Mouse (Mus musculus) layer of hippocampus, postnatal 36 days (tissue): ENCODE measurements around the gene 2310057M21Rik. TPM values are rescaled to one million over a fixed set of nuclear protein-coding genes. Genes with fewer than 3 reads are reported as not detected.
"Not testable (repeated sequence)": the region's sequence is repeated elsewhere in the genome, so short reads cannot be mapped to it uniquely, and the experiment has no call there.

ENCODE experiments used
- DNase-seq, 2 experiments: peaks; one replicate each; pipeline ENCODE4 v3.0.0; 2022
- total RNA-seq, 2 experiments: library from RNA; stranded (reverse); gene quantifications; 2 replicates each; pipeline ENCODE4 v1.2.3; 2021

The 2310057M21Rik gene
- 10 to 100 TPM; 24.0 to 29.3 TPM for total RNA-seq

DNA sequence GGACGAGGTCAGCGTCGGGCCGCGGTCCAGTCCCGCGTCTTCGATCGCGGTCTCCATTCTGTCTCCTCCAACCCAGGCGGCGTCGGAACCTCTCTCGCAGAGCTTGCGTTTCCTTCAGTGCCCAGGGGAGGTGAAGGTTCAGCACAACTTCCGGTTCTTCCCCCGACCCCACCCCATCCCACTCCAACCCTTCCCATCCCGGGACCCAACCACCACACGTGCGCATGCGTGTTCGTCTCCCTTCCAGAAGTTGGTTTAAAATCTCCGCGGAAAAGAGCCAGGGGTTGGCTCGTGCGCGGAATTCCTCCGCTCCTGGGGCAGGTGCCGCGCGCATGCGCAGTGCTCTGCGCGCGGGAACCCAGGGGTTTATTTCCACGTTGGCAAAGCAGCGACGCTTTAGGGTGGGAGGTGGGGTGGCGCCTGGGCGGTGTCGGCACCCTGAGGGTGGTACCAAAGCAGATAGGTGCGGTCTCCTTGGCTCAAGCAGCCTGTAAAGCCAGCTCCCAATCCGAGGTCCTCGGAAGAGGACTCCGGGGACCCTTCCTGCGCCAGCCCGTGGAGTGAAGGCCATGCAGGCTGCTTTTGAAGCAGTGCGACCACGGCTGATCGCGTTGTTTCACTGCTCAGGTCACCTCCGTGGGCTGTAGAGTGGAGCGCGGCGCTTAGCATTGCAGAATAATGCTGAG, at the start of gene 2310057M21Rik:
2310057M21Rik (minus strand) TSS at position 145 of the 686 bp plus-strand sequence.
- DNase-seq = peak; percentile 91 to 92

DNA sequence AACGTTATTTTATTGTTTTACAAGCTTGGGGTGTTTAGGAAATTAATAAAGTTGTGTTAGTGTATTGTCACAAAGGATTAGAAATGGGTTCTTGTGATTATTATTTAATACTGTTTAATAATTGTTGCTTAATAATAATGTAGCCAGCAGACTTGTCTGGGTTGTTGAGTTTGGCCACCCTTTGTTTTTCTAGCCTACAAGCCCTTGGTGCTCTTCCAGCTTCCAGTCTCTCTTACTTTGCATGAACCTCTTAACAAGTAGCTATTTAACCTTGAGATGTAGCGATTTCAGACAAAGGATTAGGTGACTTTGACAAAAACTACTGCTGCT, 49.3 kb upstream of the 2310057M21Rik start:
- no peak for DNase-seq

DNA sequence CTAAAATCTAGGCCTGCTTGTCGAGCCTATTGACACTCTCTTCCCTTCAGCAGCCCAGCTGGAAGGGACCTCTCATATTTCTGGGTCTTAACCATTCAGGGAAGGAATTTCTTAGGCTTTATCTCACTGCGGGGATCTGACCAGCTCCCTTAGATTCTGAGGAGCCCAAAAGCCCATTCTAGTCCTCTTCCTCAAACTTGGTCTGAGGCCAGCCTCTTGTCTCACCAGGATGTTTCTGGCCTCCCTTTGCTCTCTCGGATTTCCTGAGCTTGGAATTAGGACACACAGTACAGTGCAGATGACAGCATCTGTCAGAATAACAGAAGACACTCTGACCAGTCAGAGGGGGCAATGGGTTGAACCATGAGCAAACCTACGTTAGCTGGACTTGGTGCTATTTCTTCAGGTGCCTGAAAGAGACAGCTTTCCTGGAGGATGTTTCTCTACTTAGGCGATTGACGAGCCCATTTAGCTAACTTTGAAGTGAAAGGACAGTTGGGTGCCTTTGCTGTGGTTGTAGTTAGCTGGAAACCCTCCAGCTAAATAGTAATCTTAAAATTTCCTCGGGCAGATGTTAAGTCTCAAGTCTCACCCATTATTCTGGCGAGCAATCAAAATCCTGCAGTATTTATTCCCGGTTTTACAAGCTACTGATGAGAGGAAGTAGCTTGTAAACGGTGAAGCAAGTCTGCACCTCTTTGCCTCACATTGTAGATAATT, 48.8 kb upstream of the 2310057M21Rik start:
- no peak for DNase-seq

- peak; percentile 99 to 100 for DNase-seq
Observed at GRCm38 (mm10) chr7:131410416-131411058, 48.0 kb upstream of the 2310057M21Rik start, which contains the start of the genes Ikzf5 and Acadsb. Ikzf5 (minus strand) TSS chr7:131410521. Acadsb (plus strand) TSS chr7:131410601.

DNA sequence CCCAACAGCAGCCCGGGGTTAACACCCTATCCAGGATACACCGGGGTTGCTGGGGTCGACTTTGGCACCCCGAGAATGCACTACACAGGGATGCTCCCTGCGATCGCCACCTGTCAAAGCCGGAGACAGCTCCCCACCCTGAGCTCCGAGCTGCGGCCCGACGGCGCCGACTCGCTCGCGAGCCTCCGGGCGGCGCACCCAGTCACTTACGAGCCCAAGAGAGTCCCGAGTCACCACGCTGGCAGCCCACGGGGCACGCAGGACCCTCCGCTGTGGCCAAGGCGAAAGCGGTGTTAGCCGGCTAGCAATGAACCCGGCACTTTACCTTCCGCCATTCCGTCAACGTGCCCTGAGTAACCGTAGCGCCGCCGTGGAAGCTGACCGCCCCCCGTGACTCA, 47.4 kb upstream of the 2310057M21Rik start:
- DNase-seq = no peak

DNA sequence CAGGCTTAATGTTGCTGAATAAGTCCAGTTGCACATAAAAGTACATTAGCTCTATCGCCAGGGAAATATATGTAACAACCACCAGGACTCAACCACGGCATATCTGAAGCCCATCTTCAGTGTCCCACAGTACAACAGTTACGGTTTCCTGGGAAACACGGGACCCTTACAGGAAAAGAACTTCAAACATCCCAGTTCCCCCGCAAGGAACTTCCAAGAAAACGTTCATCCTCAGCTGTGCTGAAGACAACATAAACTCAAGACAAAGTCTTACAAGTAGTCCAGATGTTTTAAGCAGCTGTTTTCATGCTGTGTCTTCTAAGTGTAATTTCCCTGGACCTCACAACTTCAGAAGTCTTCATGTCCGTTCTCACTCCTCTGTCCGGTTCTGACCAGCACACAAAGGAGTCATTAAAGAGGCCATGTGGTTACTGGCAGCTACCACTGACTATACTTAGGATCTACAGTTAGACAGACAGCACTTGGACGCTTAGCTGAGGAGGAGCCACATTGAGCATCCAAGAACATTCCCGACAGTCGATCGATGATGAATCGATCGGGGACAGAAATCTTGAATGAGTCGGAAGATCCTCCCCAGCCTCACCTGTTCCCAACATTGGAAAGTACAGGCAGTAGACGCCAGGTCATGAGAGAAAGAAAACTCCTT, 46.9 kb upstream of the 2310057M21Rik start:
- peak in 1 of 2 experiments; percentile 19 for DNase-seq

DNA sequence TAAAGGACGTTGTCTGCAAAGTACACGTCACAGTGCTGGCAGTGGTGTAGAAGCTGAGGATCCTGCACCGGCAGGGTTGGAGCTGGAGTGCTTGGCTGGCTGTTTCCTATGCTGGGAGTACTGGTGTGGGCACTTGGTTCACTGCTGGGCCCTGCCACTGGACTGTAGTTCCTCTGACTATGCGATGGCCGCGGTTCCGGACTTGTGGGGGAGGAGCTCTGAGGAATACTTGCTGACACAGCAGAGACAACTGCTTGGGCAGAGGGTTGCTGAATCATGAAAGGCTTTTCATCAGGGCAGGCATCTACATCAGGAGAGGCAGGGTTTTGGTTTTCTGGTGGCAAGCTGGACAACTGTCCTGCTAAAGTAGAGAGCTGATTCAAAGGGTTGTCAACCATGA, 29.2 kb upstream of the 2310057M21Rik start:
- not testable (repeated sequence) for DNase-seq

- no peak for DNase-seq
Observed at GRCm38 (mm10) chr7:131371880-131372651, 9.5 kb upstream of the 2310057M21Rik start.

DNA sequence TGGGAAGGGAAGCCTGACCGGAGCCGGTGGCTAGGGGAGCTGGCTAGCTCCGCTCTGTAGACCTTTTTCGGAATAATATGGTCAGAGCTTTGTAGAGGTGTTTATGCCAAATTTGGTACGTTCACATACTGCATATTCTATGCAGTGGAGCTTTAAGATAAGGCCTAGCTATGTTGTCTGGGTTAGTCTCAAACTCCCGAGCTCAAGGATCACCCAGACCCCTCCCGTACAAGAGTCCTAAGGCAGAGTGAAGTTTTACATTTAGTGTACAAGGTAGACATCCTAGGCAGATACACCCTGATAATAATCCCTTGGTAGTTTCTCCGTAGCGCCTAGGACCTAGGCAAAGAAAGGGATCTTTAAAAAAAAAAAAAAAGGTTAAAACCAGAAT, 8.9 kb upstream of the 2310057M21Rik start:
- DNase-seq = no peak

DNA sequence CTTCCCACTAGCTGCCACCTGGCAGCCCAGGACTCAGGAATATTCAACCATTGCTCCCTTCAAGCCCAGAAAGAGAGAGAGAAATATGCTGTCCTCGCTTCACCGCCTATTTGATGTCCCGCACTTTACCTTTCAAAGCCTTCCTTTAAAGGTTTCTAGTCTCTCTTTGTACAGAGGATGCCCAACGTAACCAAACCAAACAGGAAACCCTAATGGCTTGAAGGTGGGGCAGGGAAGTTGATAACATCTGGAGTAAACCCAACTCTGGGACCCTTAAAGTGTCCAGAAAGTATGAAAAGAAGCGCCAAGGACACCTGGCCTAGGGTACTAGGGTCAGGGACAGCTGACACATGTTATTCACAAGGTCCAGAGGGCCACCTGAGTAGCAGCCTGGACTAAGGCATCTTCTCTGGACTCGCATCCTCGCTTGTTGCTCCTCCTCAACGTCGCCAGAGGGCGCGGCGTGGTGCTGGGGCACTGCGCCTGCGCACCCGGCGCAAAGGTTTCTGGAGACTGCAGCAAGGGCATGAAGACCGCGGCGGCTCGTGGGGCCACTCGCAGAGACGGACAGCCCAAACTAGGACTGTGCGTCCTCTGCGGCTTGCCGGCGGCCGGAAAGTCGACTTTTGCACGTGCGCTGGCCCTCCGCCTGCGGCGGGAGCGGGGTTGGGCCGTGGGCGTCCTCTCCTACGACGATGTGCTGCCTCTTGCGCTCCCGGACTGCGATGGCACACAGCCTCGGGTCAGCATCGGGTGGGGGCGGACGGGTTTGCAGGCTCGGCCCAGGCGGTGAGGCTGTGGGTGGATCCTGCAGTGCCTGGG, 8.3 kb upstream of the 2310057M21Rik start, which contains the start of gene Pstk:
Pstk (plus strand) TSS at position 494 of the 822 bp plus-strand sequence.
- DNase-seq = peak; percentile 88 to 90

- DNase-seq = no peak
Observed at GRCm38 (mm10) chr7:131364131-131364530, 1.6 kb upstream of the 2310057M21Rik start.

DNA sequence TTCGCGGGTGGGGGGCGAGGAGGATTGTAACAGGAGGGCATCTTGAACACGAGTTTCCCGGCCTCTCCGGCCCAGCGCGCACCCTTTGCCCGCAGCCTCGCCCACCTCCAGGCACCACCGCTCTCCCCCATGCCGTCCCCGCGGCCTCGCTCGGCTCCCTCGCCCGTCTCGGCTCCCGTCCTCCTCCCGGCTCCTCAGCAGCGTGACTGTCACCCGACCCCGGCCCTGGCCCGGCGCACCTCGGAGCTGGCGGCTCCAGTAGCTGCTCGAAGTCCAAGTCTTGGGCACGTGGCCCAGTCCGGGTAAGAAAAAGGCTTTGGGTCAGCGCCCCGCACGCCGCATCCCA, 317 bp downstream of the 2310057M21Rik start:
- DNase-seq = no peak

DNA sequence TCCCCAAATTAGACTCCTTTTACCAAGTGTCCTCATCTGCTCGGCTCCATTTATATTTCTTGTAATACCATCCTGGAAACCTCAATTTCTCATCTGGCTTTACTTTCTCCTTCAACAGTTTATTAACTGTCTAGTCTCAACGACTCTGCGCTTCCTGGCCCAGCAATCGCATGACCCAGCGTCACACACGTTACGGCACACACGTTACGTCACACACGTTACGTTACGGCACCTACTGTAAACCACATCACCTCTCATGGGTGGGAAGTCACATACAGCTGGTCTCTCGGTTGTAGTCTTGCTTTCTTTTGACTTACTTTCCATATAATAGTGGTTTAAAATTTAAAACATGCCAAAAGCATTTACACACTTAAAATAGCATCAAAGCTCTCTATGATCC, 6.5 kb downstream of the 2310057M21Rik start:
- no peak for DNase-seq

DNA sequence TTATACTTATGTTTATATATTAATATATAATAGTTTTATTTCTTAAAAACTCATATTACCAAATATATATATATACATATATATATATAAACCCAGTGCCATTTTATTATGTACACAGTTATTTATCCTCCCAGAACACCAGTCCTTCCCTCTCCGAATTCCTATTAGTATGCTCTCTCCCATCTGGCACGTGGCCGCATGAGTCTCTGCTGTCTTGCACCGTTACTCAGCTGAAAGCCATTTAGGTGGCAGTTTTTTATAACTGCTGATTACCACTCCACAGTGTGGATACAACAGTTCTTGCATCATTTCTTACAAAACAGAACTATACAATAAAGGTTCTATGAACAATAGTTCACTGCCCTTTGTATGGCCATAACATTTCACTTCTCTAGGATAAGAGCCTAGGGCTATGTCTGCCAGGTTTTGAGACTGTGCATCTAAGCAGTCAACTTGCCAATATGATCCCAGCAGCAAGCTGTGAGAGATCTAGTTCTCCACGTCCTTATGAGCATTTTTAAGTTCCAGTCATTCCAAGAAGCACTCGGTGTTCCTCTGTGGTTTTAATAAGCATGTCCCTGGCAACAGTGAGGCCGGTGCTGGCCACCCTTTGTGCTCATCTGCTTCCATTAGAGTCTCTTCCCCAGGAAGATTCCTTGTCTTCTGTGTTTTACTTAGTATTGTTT, 16.6 kb downstream of the 2310057M21Rik start:
- DNase-seq = no peak

- DNase-seq = no peak
Observed at GRCm38 (mm10) chr7:131337502-131338068, 25.0 kb downstream of the 2310057M21Rik start.

DNA sequence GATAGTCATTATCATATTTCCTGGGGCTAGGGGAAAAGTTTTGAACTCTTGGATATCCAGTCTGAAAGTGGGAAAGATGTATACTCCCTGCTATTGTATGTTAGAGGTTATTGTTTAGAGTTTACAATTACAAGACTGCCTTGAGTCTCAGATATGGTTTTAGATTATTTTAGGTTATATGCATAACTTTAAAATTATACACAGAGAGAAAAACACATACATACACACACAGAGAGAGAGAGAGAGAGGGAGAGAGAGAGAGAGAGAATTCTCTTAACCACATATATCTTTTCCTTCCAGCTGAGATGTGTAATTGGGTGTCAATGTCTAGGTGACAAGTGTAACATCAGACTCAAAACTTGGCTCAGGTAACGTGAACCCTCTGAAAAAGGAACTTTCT, 29.0 kb downstream of the 2310057M21Rik start, which contains the start of gene Fam24a:
Fam24a (plus strand) TSS at position 301 of the 400 bp plus-strand sequence.
- no peak for DNase-seq

- DNase-seq = no peak
Observed at GRCm38 (mm10) chr7:131331688-131332087, 30.9 kb downstream of the 2310057M21Rik start.

GRCm38 (mm10) chr7:131329416-131329815, 33.1 kb downstream of the 2310057M21Rik start, which contains the start of gene Fam24b:
Fam24b (minus strand) TSS chr7:131329516.
- DNase-seq = no peak

- no peak for DNase-seq
Observed at GRCm38 (mm10) chr7:131327054-131327453, 35.5 kb downstream of the 2310057M21Rik start.

DNA sequence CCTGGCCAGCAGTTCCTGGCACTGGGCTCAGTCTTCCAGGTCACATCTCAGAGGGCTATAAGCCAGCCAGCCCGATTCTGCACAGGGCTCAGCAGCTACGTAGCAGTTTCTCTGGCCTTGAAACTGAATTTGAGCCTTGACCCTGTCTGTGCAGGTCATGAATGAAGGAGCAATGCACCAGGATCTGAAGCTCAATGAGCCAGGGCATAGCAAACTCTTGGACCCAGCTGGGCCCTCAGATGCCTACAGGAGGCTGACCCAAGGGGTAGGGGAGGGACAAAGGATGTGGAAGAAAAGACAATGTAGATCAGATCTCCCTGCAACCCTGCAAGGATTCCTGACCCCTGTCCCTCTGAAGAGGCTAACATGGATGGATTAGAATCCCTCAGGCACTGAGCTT, 40.4 kb downstream of the 2310057M21Rik start, which contains the start of gene Cuzd1:
Cuzd1 (minus strand) TSS at position 101 of the 400 bp plus-strand sequence.
- no peak for DNase-seq
